Mouse (Mus musculus): Measurements from ENCODE around the gene Polrmt. TPM values are rescaled to one million over a fixed set of nuclear protein-coding genes. Genes with fewer than 3 reads are reported as not detected.
"Not testable (repeated sequence)": the region's sequence is repeated elsewhere in the genome, so short reads cannot be mapped to it uniquely, and the experiment has no call there.

The Polrmt gene
- polyA plus RNA-seq, 1 experiment from 2014 or later: 32.2 TPM

- WGBS: 91% methylated on average over 1 of the region's 1 CpGs
- Histone ChIP-seq H3K27ac (replicated peaks; ENCODE audit: low read depth, low read length) (no peak overlapping the region), H3K4me3 (ENCODE audit: low read depth, low read length) (no peak overlapping the region)
These were observed 39.2 kb downstream of the Polrmt start for GRCm38 (mm10) chr10:79707162-79707561.

GRCm38 (mm10) chr10:79706406-79707094 is 39.8 kb downstream of the Polrmt start:
- Histone ChIP-seq H3K4me3 (ENCODE audit: low read depth, low read length) (peak overlapping the region; percentile 14; the same call in 1 of the 2 replicates), H3K4me1 (ENCODE audit: control insufficient read depth, insufficient read depth, low read length) (peaks cover 15% of the 10 kb centered on the region), H3K9ac (ENCODE audit: low read length) (peak overlapping the region; percentile 13; the same call in 1 of the 2 replicates), H3K27ac (replicated peaks; ENCODE audit: low read depth, low read length) (no peak overlapping the region), H3K27me3 (ENCODE audit: control insufficient read depth, insufficient read depth, low read length) (no peaks in the 10 kb centered on the region), H3K4me2 (ENCODE audit: low read depth, severe bottlenecking) (peak overlapping the region; percentile 84; the same call in 1 of the 2 replicates), H3K9me3 (ENCODE audit: control insufficient read depth, low read length) (no peaks in the 10 kb centered on the region), H3K36me3 (ENCODE audit: control insufficient read depth, insufficient read depth, low read length) (peaks cover 30% of the 10 kb centered on the region)
- WGBS: 91% methylated on average over 5 of the region's 5 CpGs
- ATAC-seq (ENCODE audit: insufficient number of reproducible peaks, low FRiP score, low TSS enrichment, low read depth) (no peak), DNase-seq (ENCODE audit: low spot score) (no peak)

More at GRCm38 (mm10) chr10:79707162-79707561, 39.2 kb downstream of the Polrmt start:
- ATAC-seq (ENCODE audit: insufficient number of reproducible peaks, low FRiP score, low TSS enrichment, low read depth): no peak
- Histone ChIP-seq H3K9ac (ENCODE audit: low read length) (no peak overlapping the region; the same call in 1 of the 2 replicates), H3K36me3 (ENCODE audit: control insufficient read depth, insufficient read depth, low read length) (peaks cover 33% of the 10 kb centered on the region), H3K4me1 (ENCODE audit: control insufficient read depth, insufficient read depth, low read length) (peaks cover 15% of the 10 kb centered on the region), H3K27me3 (ENCODE audit: control insufficient read depth, insufficient read depth, low read length) (no peaks in the 10 kb centered on the region), H3K9me3 (ENCODE audit: control insufficient read depth, low read length) (no peaks in the 10 kb centered on the region), H3K4me2 (ENCODE audit: low read depth, severe bottlenecking) (no peak overlapping the region)
- DNase-seq (ENCODE audit: low spot score): no peak

- peak overlapping the region; percentile 14; the same call in 1 of the 2 replicates for H3K4me3 ChIP-seq (ENCODE audit: low read depth, low read length)
- ATAC-seq (ENCODE audit: insufficient number of reproducible peaks, low FRiP score, low TSS enrichment, low read depth): no peak
- H3K4me2 ChIP-seq (ENCODE audit: low read depth, severe bottlenecking): peak overlapping the region; percentile 84
- H3K9ac ChIP-seq (ENCODE audit: low read length): no peak overlapping the region; the same call in 1 of the 2 replicates
- H3K27me3 ChIP-seq (ENCODE audit: control insufficient read depth, insufficient read depth, low read length): no peaks in the 10 kb centered on the region
- 86% methylated on average over 5 of the region's 5 CpGs for WGBS
- DNase-seq (ENCODE audit: low spot score): no peak
- H3K9me3 ChIP-seq (ENCODE audit: control insufficient read depth, low read length): no peaks in the 10 kb centered on the region
- no peak overlapping the region for H3K27ac ChIP-seq (replicated peaks; ENCODE audit: low read depth, low read length)
- peaks cover 28% of the 10 kb centered on the region for H3K36me3 ChIP-seq (ENCODE audit: control insufficient read depth, insufficient read depth, low read length)
- peaks cover 18% of the 10 kb centered on the region for H3K4me1 ChIP-seq (ENCODE audit: control insufficient read depth, insufficient read depth, low read length)
These were observed 40.4 kb downstream of the Polrmt start for GRCm38 (mm10) chr10:79705951-79706350.

DNA sequence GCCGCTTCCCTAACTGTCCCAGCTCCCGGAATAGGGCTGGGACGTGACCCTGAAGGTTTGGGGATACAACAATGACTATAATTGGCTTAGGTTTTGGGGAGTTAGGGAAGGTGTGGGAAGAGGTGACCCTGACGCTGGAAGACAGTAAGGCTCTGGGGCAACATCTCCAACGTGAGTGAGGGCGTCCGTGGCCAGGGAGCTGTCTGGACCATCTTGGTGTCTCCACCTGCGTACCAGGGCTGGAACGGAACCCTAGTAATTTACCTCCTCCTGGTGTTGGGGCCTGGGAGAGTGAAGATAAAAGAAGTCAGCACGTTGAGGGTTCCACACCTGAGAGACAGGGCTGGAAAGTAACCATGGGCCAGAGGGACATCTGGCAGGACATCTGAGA is 41.4 kb downstream of the Polrmt start:
- no peak for DNase-seq (ENCODE audit: low spot score)
- no peak for ATAC-seq (ENCODE audit: insufficient number of reproducible peaks, low FRiP score, low TSS enrichment, low read depth)
- Histone ChIP-seq H3K4me2 (ENCODE audit: low read depth, severe bottlenecking) (peak overlapping the region; percentile 84), H3K36me3 (ENCODE audit: control insufficient read depth, insufficient read depth, low read length) (peaks cover 18% of the 10 kb centered on the region), H3K27ac (replicated peaks; ENCODE audit: low read depth, low read length) (no peak overlapping the region; the same call in 1 of the 2 replicates), H3K4me1 (ENCODE audit: control insufficient read depth, insufficient read depth, low read length) (peaks cover 18% of the 10 kb centered on the region), H3K9ac (ENCODE audit: low read length) (peak overlapping the region; percentile 86), H3K4me3 (ENCODE audit: low read depth, low read length) (peak overlapping the region; percentile 79), H3K27me3 (ENCODE audit: control insufficient read depth, insufficient read depth, low read length) (no peaks in the 10 kb centered on the region), H3K9me3 (ENCODE audit: control insufficient read depth, low read length) (no peaks in the 10 kb centered on the region)
- 6% methylated on average over 10 of the region's 10 CpGs for WGBS

DNA sequence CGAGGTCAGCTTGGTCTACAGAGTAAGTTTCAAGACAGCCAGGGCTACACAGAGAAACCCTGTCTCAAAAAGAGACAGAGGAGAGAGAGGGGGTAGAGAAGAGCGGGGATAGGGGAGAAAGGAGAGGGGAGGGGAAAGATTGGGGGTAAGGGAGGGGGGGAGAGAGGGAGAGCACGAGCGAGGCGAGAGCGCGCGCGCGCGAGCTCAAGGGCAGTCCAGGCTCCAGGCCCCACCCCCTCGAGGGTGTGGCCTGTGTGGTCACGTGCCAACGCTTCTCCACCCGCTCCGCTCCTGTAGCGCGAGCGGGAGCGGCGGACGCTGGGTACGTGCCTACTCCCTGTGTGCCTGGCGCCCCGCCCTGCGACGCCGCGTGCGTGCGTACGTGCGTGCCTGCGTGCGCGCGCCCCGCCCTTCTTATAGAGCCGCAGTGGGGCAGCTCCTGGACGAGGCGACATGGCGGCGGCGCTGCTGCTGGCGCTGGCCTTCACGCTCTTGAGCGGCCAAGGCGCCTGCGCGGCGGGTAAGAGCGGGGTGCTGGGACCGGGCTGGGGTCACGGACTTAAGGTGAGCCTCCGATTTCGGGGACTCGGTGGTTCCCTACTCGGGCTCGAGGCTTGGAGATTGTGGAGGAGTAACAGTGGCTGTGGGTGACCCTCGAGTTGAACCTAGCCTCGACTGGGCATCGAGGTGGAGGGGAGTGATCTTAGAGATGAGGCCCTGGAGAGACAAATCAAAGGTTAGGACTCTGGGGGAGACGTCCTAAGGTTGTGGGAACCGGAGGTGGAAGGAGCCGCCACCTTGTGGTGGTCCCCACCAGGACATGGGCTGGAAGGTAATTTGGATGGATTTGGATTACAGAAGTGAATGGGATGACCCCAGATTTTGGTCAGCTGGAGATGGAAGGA is 42.1 kb downstream of the Polrmt start, which contains the start of gene Bsg:
TSS of gene Bsg (plus strand) at position 427 of the 905 bp plus-strand sequence.
- DNase-seq (ENCODE audit: low spot score) (peak; percentile 99), ATAC-seq (ENCODE audit: insufficient number of reproducible peaks, low FRiP score, low TSS enrichment, low read depth) (peak; percentile 91)
- Histone ChIP-seq H3K36me3 (ENCODE audit: control insufficient read depth, insufficient read depth, low read length) (peaks cover 12% of the 10 kb centered on the region; the same call in 1 of the 2 replicates), H3K9me3 (ENCODE audit: control insufficient read depth, low read length) (no peaks in the 10 kb centered on the region), H3K27ac (replicated peaks; ENCODE audit: low read depth, low read length) (peak within 1 kb of the TSS; percentile 55; the same call in 1 of the 2 replicates), H3K4me1 (ENCODE audit: control insufficient read depth, insufficient read depth, low read length) (peaks cover 18% of the 10 kb centered on the region), H3K27me3 (ENCODE audit: control insufficient read depth, insufficient read depth, low read length) (no peaks in the 10 kb centered on the region), H3K4me3 (ENCODE audit: low read depth, low read length) (peak within 1 kb of the TSS; percentile 79), H3K9ac (ENCODE audit: low read length) (peak within 1 kb of the TSS; percentile 86), H3K4me2 (ENCODE audit: low read depth, severe bottlenecking) (peak within 1 kb of the TSS; percentile 84)
- WGBS: under 1% methylated on average over 64 of the region's 65 CpGs

- H3K9ac ChIP-seq (ENCODE audit: low read length): no peak overlapping the region
- 0 out of 2 replicates have a peak, but pooled peaks cover 6% of the 10 kb centered on the region for H3K36me3 ChIP-seq (ENCODE audit: control insufficient read depth, insufficient read depth, low read length)
- no peaks in the 10 kb centered on the region for H3K27me3 ChIP-seq (ENCODE audit: control insufficient read depth, insufficient read depth, low read length)
- H3K27ac ChIP-seq (replicated peaks; ENCODE audit: low read depth, low read length): no peak overlapping the region
- H3K4me1 ChIP-seq (ENCODE audit: control insufficient read depth, insufficient read depth, low read length): peaks cover 18% of the 10 kb centered on the region
- peak overlapping the region; percentile 79; the same call in 1 of the 2 replicates for H3K4me3 ChIP-seq (ENCODE audit: low read depth, low read length)
- ATAC-seq (ENCODE audit: insufficient number of reproducible peaks, low FRiP score, low TSS enrichment, low read depth) (no peak), DNase-seq (ENCODE audit: low spot score) (no peak)
- H3K9me3 ChIP-seq (ENCODE audit: control insufficient read depth, low read length): no peaks in the 10 kb centered on the region
- WGBS: 74% methylated on average over 10 of the region's 10 CpGs
- peak overlapping the region; percentile 84; the same call in 1 of the 2 replicates for H3K4me2 ChIP-seq (ENCODE audit: low read depth, severe bottlenecking)
These were observed 42.8 kb downstream of the Polrmt start for GRCm38 (mm10) chr10:79703541-79703940.

DNA sequence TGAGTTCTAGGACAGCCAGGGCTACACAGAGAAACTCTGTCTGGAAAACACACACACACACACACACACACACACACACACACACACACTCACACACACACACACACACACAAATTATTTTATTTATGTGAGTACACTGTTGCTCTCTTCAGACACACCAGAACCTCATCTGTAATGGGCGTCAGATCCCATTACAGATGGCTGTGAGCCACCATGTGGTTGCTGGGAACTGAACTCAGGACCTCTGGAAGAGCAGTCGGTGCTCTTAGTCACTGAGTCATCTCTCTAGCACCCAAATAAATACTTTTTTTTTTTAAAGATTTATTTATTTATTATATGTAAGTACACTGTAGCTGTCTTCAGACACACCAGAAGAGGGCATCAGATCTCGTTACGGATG is 43.4 kb downstream of the Polrmt start:
- not testable (repeated sequence) for H3K9me3 ChIP-seq (ENCODE audit: control insufficient read depth, low read length)
- 81% methylated on average over 2 of the region's 4 CpGs for WGBS

More for the DNA sequence above, 43.4 kb downstream of the Polrmt start:
- not testable (repeated sequence) for H3K4me3 ChIP-seq (ENCODE audit: low read depth, low read length); H3K4me2 ChIP-seq (ENCODE audit: low read depth, severe bottlenecking); ATAC-seq (ENCODE audit: insufficient number of reproducible peaks, low FRiP score, low TSS enrichment, low read depth); H3K27ac ChIP-seq (replicated peaks; ENCODE audit: low read depth, low read length); H3K9ac ChIP-seq (ENCODE audit: low read length); DNase-seq (ENCODE audit: low spot score); H3K36me3 ChIP-seq (ENCODE audit: control insufficient read depth, insufficient read depth, low read length); H3K27me3 ChIP-seq (ENCODE audit: control insufficient read depth, insufficient read depth, low read length)
- H3K4me1 ChIP-seq (ENCODE audit: control insufficient read depth, insufficient read depth, low read length): peaks cover 18% of the 10 kb centered on the region
